Mouse (Mus musculus): Measurements from ENCODE around the gene Sorcs1.

Sorcs1 gene

GRCm38 (mm10) chr19:50566306-50566705 lies 112.1 kb downstream of the Sorcs1 start:
- no peak for DNase-seq (ENCODE audit: low spot score in 2 of 2)

- peak in 1 of 2 experiments; percentile 28 for DNase-seq (ENCODE audit: low spot score in 2 of 2)
Observed at GRCm38 (mm10) chr19:50558771-50559170, 119.7 kb downstream of the Sorcs1 start.

GRCm38 (mm10) chr19:50534031-50534430 lies 144.4 kb downstream of the Sorcs1 start:
- no peak for DNase-seq (ENCODE audit: low spot score in 2 of 2)

- no peak for DNase-seq (ENCODE audit: low spot score in 2 of 2)
Observed at GRCm38 (mm10) chr19:50527835-50528234, 150.6 kb downstream of the Sorcs1 start.

GRCm38 (mm10) chr19:50526094-50526493 lies 152.4 kb downstream of the Sorcs1 start:
- no peak for DNase-seq (ENCODE audit: low spot score in 2 of 2)

- no peak for DNase-seq (ENCODE audit: low spot score in 2 of 2)
Observed at GRCm38 (mm10) chr19:50521943-50522342, 156.5 kb downstream of the Sorcs1 start.

- no peak for DNase-seq (ENCODE audit: low spot score in 2 of 2)
Observed at GRCm38 (mm10) chr19:50515059-50515673, 163.3 kb downstream of the Sorcs1 start.

GRCm38 (mm10) chr19:50514309-50514830 lies 164.1 kb downstream of the Sorcs1 start:
- no peak for DNase-seq (ENCODE audit: low spot score in 2 of 2)

- no peak for DNase-seq (ENCODE audit: low spot score in 2 of 2)
Observed at GRCm38 (mm10) chr19:50502816-50503215, 175.6 kb downstream of the Sorcs1 start.

GRCm38 (mm10) chr19:50491121-50491520 lies 187.3 kb downstream of the Sorcs1 start:
- DNase-seq (ENCODE audit: low spot score in 2 of 2), result no peak

GRCm38 (mm10) chr19:50490721-50491120 lies 187.7 kb downstream of the Sorcs1 start:
- no peak for DNase-seq (ENCODE audit: low spot score in 2 of 2)

- DNase-seq (ENCODE audit: low spot score in 2 of 2), result no peak
Observed at GRCm38 (mm10) chr19:50489786-50490185, 188.7 kb downstream of the Sorcs1 start.

GRCm38 (mm10) chr19:50488421-50488820 lies 190.0 kb downstream of the Sorcs1 start:
- DNase-seq (ENCODE audit: low spot score in 2 of 2), result no peak

- DNase-seq (ENCODE audit: low spot score in 2 of 2), result peak; percentile 14 to 18
Observed at GRCm38 (mm10) chr19:50487768-50488167, 190.7 kb downstream of the Sorcs1 start.

GRCm38 (mm10) chr19:50486345-50486744 lies 192.1 kb downstream of the Sorcs1 start:
- no peak for DNase-seq (ENCODE audit: low spot score in 2 of 2)

- DNase-seq (ENCODE audit: low spot score in 2 of 2), result no peak
Observed at GRCm38 (mm10) chr19:50476774-50477173, 201.7 kb downstream of the Sorcs1 start.

- DNase-seq (ENCODE audit: low spot score in 2 of 2), result no peak
Observed at GRCm38 (mm10) chr19:50468592-50468991, 209.9 kb downstream of the Sorcs1 start.

GRCm38 (mm10) chr19:50464811-50465210 lies 213.6 kb downstream of the Sorcs1 start:
- no peak for DNase-seq (ENCODE audit: low spot score in 2 of 2)

- DNase-seq (ENCODE audit: low spot score in 2 of 2), result no peak
Observed at GRCm38 (mm10) chr19:50458581-50458980, 219.9 kb downstream of the Sorcs1 start.

- DNase-seq (ENCODE audit: low spot score in 2 of 2), result no peak
Observed at GRCm38 (mm10) chr19:50457275-50457892, 221.1 kb downstream of the Sorcs1 start.

- DNase-seq (ENCODE audit: low spot score in 2 of 2), result no peak
Observed at GRCm38 (mm10) chr19:50441099-50441498, 237.3 kb downstream of the Sorcs1 start.

- DNase-seq (ENCODE audit: low spot score in 2 of 2), result no peak
Observed at GRCm38 (mm10) chr19:50440246-50440910, 238.1 kb downstream of the Sorcs1 start.

- no peak for DNase-seq (ENCODE audit: low spot score in 2 of 2)
Observed at GRCm38 (mm10) chr19:50439464-50439881, 239.0 kb downstream of the Sorcs1 start.

Measured in frontal cortex, postnatal 25 days (tissue).